Mouse (Mus musculus) CH12.LX (cell line): ENCODE results near the gene Wdr95. TPM values are rescaled to one million over a fixed set of nuclear protein-coding genes. Genes with fewer than 3 reads are reported as not detected.

Source experiments
- DNase-seq: peaks from one replicate; pipeline ENCODE4 v3.0.0-alpha.2; 2013; ENCODE audit errors: extremely low read depth
- H3K27ac ChIP-seq: 2 replicates; pipeline ENCODE4 v1.5.1; 2012; ENCODE audit warnings: low read depth, mild to moderate bottlenecking, control low read depth, moderate library complexity; ENCODE audit not compliant: insufficient read depth
- H3K27me3 ChIP-seq: replicated peaks from 2 replicates; pipeline ENCODE3; 2012; ENCODE audit warnings: inconsistent platforms
- H3K36me3 ChIP-seq, 2 experiments: replicated peaks in 1 of 2; 2 replicates each; pipeline versions ENCODE3 to v1.6.1; 2012; ENCODE audit warnings: inconsistent platforms in 1 of 2, low read length in 1 of 2, mild to moderate bottlenecking in 1 of 2, mixed read lengths in 1 of 2, moderate library complexity in 1 of 2; ENCODE audit not compliant: control insufficient read depth in 1 of 2, insufficient read depth in 1 of 2
- H3K4me1 ChIP-seq, 2 experiments: 2 replicates each; pipeline ENCODE4 v1.6.1; 2012; ENCODE audit warnings: inconsistent platforms in 1 of 2, moderate library complexity in 1 of 2; ENCODE audit not compliant: insufficient read depth in 2 of 2, control insufficient read depth in 1 of 2
- H3K4me2 ChIP-seq: 2 replicates; pipeline ENCODE4 v1.6.1; 2012; ENCODE audit warnings: low read depth, mild to moderate bottlenecking, control low read depth; ENCODE audit not compliant: poor library complexity, insufficient read depth, severe bottlenecking
- H3K4me3 ChIP-seq, 3 experiments: fragments of 150-350 bp in 1 of 3; sonication (generic) in 1 of 3; replicated peaks in 1 of 3; 2 replicates each; pipeline versions ENCODE3 to v1.5.1; 2011 to 2012; ENCODE audit warnings: low read depth in 2 of 3, low read length in 2 of 3, mild to moderate bottlenecking in 2 of 3, moderate library complexity in 2 of 3, control low read depth in 1 of 3, improper control_type of control experiment in 1 of 3, inconsistent platforms in 1 of 3, mixed read lengths in 1 of 3; ENCODE audit not compliant: poor library complexity in 1 of 3
- H3K79me2 ChIP-seq: replicated peaks from 2 replicates; pipeline ENCODE4 v1.6.1; 2012; ENCODE audit warnings: mild to moderate bottlenecking, moderate library complexity; ENCODE audit not compliant: control insufficient read depth, poor library complexity, insufficient read depth, severe bottlenecking; ENCODE audit errors: extremely low read depth
- H3K9ac ChIP-seq: 2 replicates; pipeline ENCODE4 v1.6.1; 2012; ENCODE audit warnings: low read depth, mild to moderate bottlenecking, control low read depth, moderate library complexity; ENCODE audit not compliant: insufficient read depth
- H3K9me3 ChIP-seq: replicated peaks from 2 replicates; pipeline ENCODE3; 2012; ENCODE audit warnings: low read length, inconsistent platforms, mixed read lengths
- CHD1 ChIP-seq: IDR thresholded peaks from 2 replicates; pipeline ENCODE4 v1.6.1; 2012; ENCODE audit warnings: low read depth, low read length, improper control_type of control experiment, inconsistent platforms
- CTCF ChIP-seq, 2 experiments: IDR thresholded peaks in 1 of 2; conservative IDR thresholded peaks in 1 of 2; 2 replicates each; pipeline ENCODE4 v1.5.1; 2011 to 2012; ENCODE audit warnings: low read depth in 2 of 2, low read length in 2 of 2, improper control_type of control experiment in 1 of 2, inconsistent platforms in 1 of 2, mild to moderate bottlenecking in 1 of 2, moderate library complexity in 1 of 2
- E2F4 ChIP-seq: IDR thresholded peaks from 2 replicates; pipeline ENCODE4 v1.6.1; 2011; ENCODE audit warnings: low read depth, low read length, improper control_type of control experiment; ENCODE audit not compliant: insufficient replicate concordance
- ELF1 ChIP-seq: IDR thresholded peaks from 2 replicates; pipeline ENCODE4 v1.6.1; 2014; ENCODE audit warnings: low read depth, mild to moderate bottlenecking, inconsistent platforms, low read length, improper control_type of control experiment
- EP300 ChIP-seq: IDR thresholded peaks from 2 replicates; pipeline ENCODE4 v1.6.1; 2011; ENCODE audit warnings: low read length, improper control_type of control experiment
- ETS1 ChIP-seq: conservative IDR thresholded peaks from 2 replicates; pipeline ENCODE4 v1.6.1; 2012; ENCODE audit warnings: low read depth, mild to moderate bottlenecking, inconsistent platforms, low read length, improper control_type of control experiment, moderate library complexity
- GABPA ChIP-seq: IDR thresholded peaks from 2 replicates; pipeline ENCODE4 v1.6.1; 2012; ENCODE audit warnings: low read depth, low read length, improper control_type of control experiment, inconsistent platforms; ENCODE audit not compliant: insufficient replicate concordance
- JUND ChIP-seq: conservative IDR thresholded peaks from 2 replicates; pipeline ENCODE4 v1.6.1; 2011; ENCODE audit warnings: low read depth, low read length, improper control_type of control experiment
- KAT2A ChIP-seq: IDR thresholded peaks from 2 replicates; pipeline ENCODE4 v1.6.1; 2012; ENCODE audit warnings: low read length, improper control_type of control experiment, inconsistent platforms; ENCODE audit not compliant: insufficient replicate concordance
- MEF2A ChIP-seq: IDR thresholded peaks from 2 replicates; pipeline ENCODE4 v1.6.1; 2014; ENCODE audit warnings: low read depth, mild to moderate bottlenecking, inconsistent platforms, low read length, improper control_type of control experiment, borderline replicate concordance
- MXI1 ChIP-seq: IDR thresholded peaks from 2 replicates; pipeline ENCODE4 v1.6.1; 2011; ENCODE audit warnings: mild to moderate bottlenecking, low read depth, low read length, improper control_type of control experiment
- MYC ChIP-seq: IDR thresholded peaks from 2 replicates; pipeline ENCODE4 v1.6.1; 2011; ENCODE audit warnings: low read depth, mild to moderate bottlenecking, improper control_type of control experiment, low read length
- NELFE ChIP-seq: IDR thresholded peaks from 2 replicates; pipeline ENCODE4 v1.6.1; 2011; ENCODE audit warnings: low read depth, low read length, improper control_type of control experiment
- NRF1 ChIP-seq: IDR thresholded peaks from 2 replicates; pipeline ENCODE4 v1.6.1; 2014; ENCODE audit warnings: low read depth, mild to moderate bottlenecking, inconsistent platforms, low read length, improper control_type of control experiment, moderate library complexity
- PAX5 ChIP-seq: IDR thresholded peaks from 2 replicates; pipeline ENCODE4 v1.6.1; 2012; ENCODE audit warnings: low read length, inconsistent platforms, mixed read lengths
- POLR2A ChIP-seq: IDR thresholded peaks from 2 replicates; pipeline ENCODE4 v1.6.1; 2011; ENCODE audit warnings: low read depth, mild to moderate bottlenecking, improper control_type of control experiment, low read length
- POLR2AphosphoS2 ChIP-seq: IDR thresholded peaks from 2 replicates; pipeline ENCODE4 v1.6.1; 2011; ENCODE audit warnings: low read depth, low read length, improper control_type of control experiment
- RAD21 ChIP-seq: IDR thresholded peaks from 2 replicates; pipeline ENCODE4 v1.6.1; 2011; ENCODE audit warnings: low read depth, mild to moderate bottlenecking, low read length, improper control_type of control experiment, moderate library complexity
- SIN3A ChIP-seq: IDR thresholded peaks from 2 replicates; pipeline ENCODE4 v1.6.1; 2012; ENCODE audit warnings: low read length, improper control_type of control experiment, inconsistent platforms
- SMC3 ChIP-seq: IDR thresholded peaks from 2 replicates; pipeline ENCODE4 v1.6.1; 2011; ENCODE audit warnings: low read depth, low read length, improper control_type of control experiment
- TBP ChIP-seq: conservative IDR thresholded peaks from 2 replicates; pipeline ENCODE4 v1.6.1; 2011; ENCODE audit warnings: low read depth, low read length, improper control_type of control experiment
- UBTF ChIP-seq: IDR thresholded peaks from 2 replicates; pipeline ENCODE4 v1.6.1; 2012; ENCODE audit warnings: low read depth, mild to moderate bottlenecking, inconsistent platforms, low read length, improper control_type of control experiment, moderate library complexity
- USF1 ChIP-seq: IDR thresholded peaks from 2 replicates; pipeline ENCODE4 v1.6.1; 2014; ENCODE audit warnings: low read depth, mild to moderate bottlenecking, inconsistent platforms, low read length, improper control_type of control experiment
- ZKSCAN1 ChIP-seq: IDR thresholded peaks from 2 replicates; pipeline ENCODE4 v1.6.1; 2012; ENCODE audit warnings: low read depth, inconsistent platforms, low read length, improper control_type of control experiment, borderline replicate concordance
- ZMIZ1 ChIP-seq: IDR thresholded peaks from 2 replicates; pipeline ENCODE4 v1.6.1; 2012; ENCODE audit warnings: low read depth, mild to moderate bottlenecking, inconsistent platforms, low read length, improper control_type of control experiment
- ZNF384 ChIP-seq: IDR thresholded peaks from 2 replicates; pipeline ENCODE4 v1.6.1; 2012; ENCODE audit warnings: low read depth, low read length, improper control_type of control experiment, inconsistent platforms
- dilution Hi-C: fragments of 300-500 bp; cut with MboI; formaldehyde crosslinking; loops from 2 replicates; pipeline ENCODE4 v1.14.3; 2020; ENCODE audit warnings: low sequenced_read_pairs; ENCODE audit not compliant: extremely low pct_unique_long_range_greater_than_20kb, extremely low pct_ligation_motif_present
- in situ Hi-C: fragments of 300-500 bp; cut with MboI; formaldehyde crosslinking; loops from 3 replicates; pipeline ENCODE4 v1.14.3; 2019; ENCODE audit warnings: low sequenced_read_pairs, low pct_ligation_motif_present, low pct_unique_long_range_greater_than_20kb, mixed read lengths
- polyA plus RNA-seq: library from polyadenylated mRNA; unstranded; fragments of >175 nt; gene quantifications from 2 replicates; pipeline ENCODE4 v1.2.1, GENCODE M21; 2012; ENCODE audit warnings: low read depth; ENCODE audit not compliant: insufficient read length
- total RNA-seq, 2 experiments: library from RNA; depleted of rRNA; stranded (reverse); fragments of 300-350 nt in 1 of 2; fragments of >200 nt in 1 of 2; gene quantifications; 2 replicates each; pipeline ENCODE4 v1.2.3; 2012 to 2014

Gene Wdr95
- total and polyA plus RNA-seq, 3 experiments = not detected

- H3K9me3 ChIP-seq = peaks cover 6% of the 10 kb centered on the region
- H3K4me1 ChIP-seq = peaks cover 0 to 3% of the 10 kb centered on the region in 2 experiments; a peak in 1 of 4 replicates
- no peak overlapping the region for H3K4me2 ChIP-seq
- TF ChIP-seq MYC = no peak
- TF ChIP-seq NELFE = no peak
- TF ChIP-seq PAX5 = no peak
- TF ChIP-seq CHD1 = no peak
- TF ChIP-seq EP300 = no peak
- no peak for TF ChIP-seq SMC3
- TF ChIP-seq E2F4 = no peak
- no peak for TF ChIP-seq TBP
- TF ChIP-seq USF1 = no peak
- no peak for TF ChIP-seq GABPA
- no peak for TF ChIP-seq RAD21
- no peak for TF ChIP-seq ETS1
- no peak for TF ChIP-seq ZMIZ1
- no peak for TF ChIP-seq ZKSCAN1
- no peak for TF ChIP-seq ELF1
- TF ChIP-seq POLR2A = no peak
- TF ChIP-seq CTCF (conservative IDR thresholded peaks at IDR 0.05 in 1 of 2, IDR thresholded peaks at IDR 0.05 in 1 of 2; ENCODE audit: low read depth in 2 of 2, low read length in 2 of 2) = no peak
- no peaks in the 10 kb centered on the region for H3K79me2 ChIP-seq
- no peaks in the 10 kb centered on the region for H3K36me3 ChIP-seq
- no peak overlapping the region for H3K9ac ChIP-seq
- H3K4me3 ChIP-seq = no peak overlapping the region
- in situ Hi-C loops (no loop called here), dilution Hi-C loops (no loop called here)
- DNase-seq = no peak
- H3K27ac ChIP-seq = no peak overlapping the region
- H3K27me3 ChIP-seq = peaks cover under 1% of the 10 kb centered on the region
Measured at GRCm38 (mm10) chr5:149594215-149594614, 65.7 kb downstream of the Wdr95 start.

GRCm38 (mm10) chr5:149597351-149597750 is 68.9 kb downstream of the Wdr95 start:
- peaks cover 2% of the 10 kb centered on the region for H3K27me3 ChIP-seq
- H3K79me2 ChIP-seq = no peaks in the 10 kb centered on the region
- H3K4me2 ChIP-seq = no peak overlapping the region
- peaks cover 4% of the 10 kb centered on the region for H3K9me3 ChIP-seq
- H3K9ac ChIP-seq = no peak overlapping the region
- no peak overlapping the region for H3K4me3 ChIP-seq
- H3K4me1 ChIP-seq = peaks cover 0 to 3% of the 10 kb centered on the region in 2 experiments; a peak in 1 of 4 replicates
- no peak for DNase-seq
- TF ChIP-seq RAD21 (no peak), CTCF (conservative IDR thresholded peaks at IDR 0.05 in 1 of 2, IDR thresholded peaks at IDR 0.05 in 1 of 2; ENCODE audit: low read depth in 2 of 2, low read length in 2 of 2) (no peak), POLR2AphosphoS2 (no peak), UBTF (no peak), ELF1 (no peak), MXI1 (no peak), E2F4 (no peak), CHD1 (no peak), JUND (no peak), ZNF384 (no peak), SIN3A (no peak), KAT2A (no peak), MEF2A (no peak), NELFE (no peak), NRF1 (no peak)
- dilution Hi-C loops (no loop called here), in situ Hi-C loops (no loop called here)
- no peaks in the 10 kb centered on the region for H3K36me3 ChIP-seq
- no peak overlapping the region for H3K27ac ChIP-seq
